Mouse (Mus musculus): ENCODE measurements around the gene Mxd3.

Gene Mxd3

DNA sequence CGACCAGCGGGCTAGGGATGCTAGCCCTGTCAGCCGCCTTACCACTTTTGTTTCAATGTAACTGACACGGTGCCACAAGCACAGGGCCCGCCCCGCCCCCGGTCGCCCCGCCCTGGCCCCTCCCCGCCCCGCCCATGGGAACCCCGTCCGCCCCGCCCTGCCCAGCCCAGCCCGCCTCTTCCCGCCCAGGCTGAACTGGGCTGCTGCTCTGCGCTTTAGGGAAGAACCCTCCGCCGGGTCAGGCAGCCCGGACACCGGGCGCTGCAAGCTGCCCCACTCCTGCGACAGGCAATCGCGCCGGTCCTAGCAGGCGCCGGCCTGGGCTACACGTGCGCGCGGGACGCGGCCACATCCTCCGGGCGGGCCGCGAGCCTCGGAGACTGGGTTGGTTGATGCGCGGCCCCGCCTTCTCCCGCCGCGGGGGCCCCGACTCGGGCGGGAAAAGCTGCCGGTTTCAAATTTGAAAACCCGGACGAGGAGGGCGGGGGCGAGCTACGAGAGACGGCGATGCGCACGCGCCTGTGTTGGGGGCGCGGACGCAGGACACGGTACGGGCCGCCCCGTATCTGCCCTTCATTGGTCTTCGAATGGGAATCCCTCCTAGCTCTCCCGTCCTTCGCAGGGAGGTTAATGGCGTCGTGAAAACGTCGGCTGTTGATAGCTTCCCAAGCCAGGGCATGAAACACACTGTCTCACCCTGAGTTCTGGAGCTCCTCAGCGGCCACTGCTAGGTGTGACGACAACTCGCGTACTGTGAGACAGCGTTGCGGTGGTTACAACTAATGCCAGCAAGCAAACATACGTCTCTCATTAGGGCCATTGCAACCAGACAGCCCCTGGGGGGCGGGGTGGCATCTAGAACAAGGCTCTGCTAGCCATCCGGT lies at the start of gene Mxd3:
Gene Mxd3, minus strand, starts transcription at position 141 of the 884 bp plus-strand sequence.
- peak; percentile 85 for DNase-seq (ENCODE audit: low spot score)

- DNase-seq (ENCODE audit: low spot score): no peak
Measured at GRCm38 (mm10) chr13:55378907-55379580, 49.4 kb upstream of the Mxd3 start.

- no peak for DNase-seq (ENCODE audit: low spot score)
Measured at GRCm38 (mm10) chr13:55375877-55376276, 46.3 kb upstream of the Mxd3 start.

DNA sequence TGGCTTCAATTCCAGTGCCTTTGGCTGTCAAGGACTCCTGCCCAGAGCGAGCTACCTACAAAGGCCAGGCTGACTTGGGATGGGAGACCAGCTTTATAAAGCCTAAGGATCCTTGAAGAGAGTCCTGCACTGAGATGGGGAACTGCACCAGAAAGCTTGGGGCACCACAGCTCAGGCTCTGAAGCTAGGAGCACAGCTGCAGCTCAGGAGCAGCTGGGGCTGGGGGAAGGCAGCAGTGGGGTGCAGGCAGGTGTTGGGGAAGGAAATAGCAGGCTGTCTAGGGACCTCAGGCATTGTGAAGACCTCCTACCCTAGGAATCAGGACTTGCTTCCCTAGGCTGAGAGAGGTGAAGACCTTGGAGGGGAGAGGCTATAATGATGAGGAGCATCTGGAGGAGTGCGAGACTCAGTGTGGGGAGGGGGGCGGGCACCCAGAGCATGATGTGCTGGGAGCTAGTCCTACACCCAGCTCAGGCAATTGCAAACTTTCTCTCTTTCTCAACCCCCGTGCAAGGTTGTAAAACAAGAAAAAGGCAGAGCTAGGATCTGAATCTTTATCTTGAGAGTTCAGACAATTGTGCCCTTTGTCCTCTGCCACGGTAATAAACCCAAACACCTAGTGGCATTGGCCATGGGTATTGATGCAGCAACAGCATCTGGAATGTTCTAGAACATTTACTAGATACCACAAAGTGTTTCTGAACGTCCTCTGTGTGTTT lies 44.7 kb upstream of the Mxd3 start:
- no peak for DNase-seq (ENCODE audit: low spot score)

GRCm38 (mm10) chr13:55371740-55372139 lies 42.1 kb upstream of the Mxd3 start:
- DNase-seq (ENCODE audit: low spot score): no peak

DNA sequence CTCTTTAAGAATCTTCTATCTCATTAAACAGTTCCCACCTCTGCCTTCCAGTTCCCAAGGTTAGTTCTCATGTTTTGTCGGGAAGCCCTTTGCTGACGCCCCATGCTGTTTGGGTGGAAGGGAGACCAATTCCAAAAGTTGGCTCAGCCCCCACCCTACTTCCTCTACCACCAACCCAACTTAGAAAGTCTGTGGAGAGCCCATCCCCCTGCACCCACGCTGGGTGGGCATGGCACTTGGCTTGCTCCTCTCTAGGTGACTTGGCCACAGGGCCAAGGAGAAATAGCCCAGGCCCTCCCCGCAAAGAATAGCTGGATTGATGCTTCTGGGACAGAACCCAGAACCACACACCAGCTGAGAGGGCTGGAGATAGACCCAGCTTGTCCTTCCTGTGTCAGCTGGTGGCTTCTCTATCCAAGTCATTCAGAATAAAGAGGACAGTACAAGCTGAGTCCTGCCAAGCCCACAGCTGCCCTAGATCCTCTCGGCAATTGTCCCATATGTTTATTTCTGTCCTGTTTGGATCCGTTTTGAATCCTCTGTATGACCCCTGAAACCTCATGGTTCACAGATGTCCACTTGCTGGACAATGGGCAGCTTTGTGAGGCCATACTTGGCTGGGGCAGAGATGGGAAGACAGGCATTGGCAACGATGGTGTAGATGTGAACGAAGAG lies 41.5 kb upstream of the Mxd3 start:
- no peak for DNase-seq (ENCODE audit: low spot score)

DNA sequence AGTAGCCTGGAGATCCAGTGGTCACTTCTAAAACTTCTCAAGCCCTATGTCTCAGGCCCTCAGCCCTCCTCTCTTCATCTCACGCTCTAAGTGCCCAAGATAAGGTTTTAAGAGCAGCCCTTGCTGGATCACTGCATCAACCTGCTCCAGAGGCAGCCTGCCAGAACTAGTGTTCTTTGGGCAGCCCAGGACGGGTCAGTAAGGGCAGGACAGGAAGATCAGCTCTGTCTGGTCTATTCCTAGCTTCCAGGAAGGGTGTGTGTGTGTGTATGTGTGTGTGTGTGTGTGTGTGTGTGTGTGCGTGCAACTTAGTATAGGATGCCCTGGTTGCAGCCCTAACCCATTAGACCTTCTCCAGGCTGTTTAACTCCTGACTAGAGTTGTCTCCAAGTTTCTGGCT lies 40.6 kb upstream of the Mxd3 start:
- no peak for DNase-seq (ENCODE audit: low spot score)

- no peak for DNase-seq (ENCODE audit: low spot score)
Measured at GRCm38 (mm10) chr13:55369531-55370114, 40.0 kb upstream of the Mxd3 start, which contains the start of gene Rgs14. Gene Rgs14, plus strand, starts transcription at chr13:55369732.

DNA sequence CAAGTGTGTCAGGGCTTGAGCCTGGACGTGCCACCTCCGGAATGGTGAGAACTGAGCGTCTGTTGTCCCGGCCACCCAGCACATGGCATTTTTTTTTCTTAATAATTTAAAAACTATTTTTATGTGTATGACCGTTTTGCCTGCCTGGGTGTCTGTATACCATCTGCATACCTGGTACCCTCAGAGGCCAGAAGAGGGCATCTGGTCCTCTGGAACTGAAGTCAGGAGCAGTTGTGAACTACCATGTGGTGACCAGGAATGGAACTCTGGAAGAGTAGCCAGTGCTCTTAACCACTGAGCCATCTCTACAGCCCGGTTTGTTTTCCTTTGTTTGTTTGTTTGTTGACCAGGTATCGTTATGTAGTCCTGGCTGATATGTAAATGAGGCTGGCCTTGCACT lies 38.8 kb upstream of the Mxd3 start:
- DNase-seq (ENCODE audit: low spot score): no peak

- DNase-seq (ENCODE audit: low spot score): peak; percentile 93
Measured at GRCm38 (mm10) chr13:55362453-55363060, 32.9 kb upstream of the Mxd3 start, which contains the start of gene Lman2. Gene Lman2, minus strand, starts transcription at chr13:55362783.

DNA sequence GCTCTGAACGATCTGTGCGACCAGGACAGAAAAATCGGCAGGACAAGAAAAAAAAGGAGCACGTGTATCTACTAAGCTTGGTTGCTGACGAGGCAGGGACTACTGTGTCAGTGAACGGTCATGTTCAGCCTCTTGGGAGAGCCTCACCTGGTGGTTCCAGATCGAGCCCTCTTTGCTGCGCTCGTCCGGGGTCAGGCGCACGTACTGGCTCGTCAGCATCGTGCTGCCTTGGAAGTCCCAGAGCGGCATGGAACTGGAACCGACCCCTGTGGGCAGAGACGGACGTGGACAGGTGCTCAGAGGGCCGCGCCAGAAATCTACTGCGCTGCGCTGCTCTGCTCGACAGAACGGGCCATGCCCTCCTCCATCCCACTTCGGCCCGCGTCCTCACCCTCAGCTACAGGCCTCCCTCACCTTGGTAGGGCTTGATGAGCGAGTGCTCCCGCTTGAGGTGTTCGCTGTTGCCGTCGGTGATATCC lies 32.4 kb upstream of the Mxd3 start:
- no peak for DNase-seq (ENCODE audit: low spot score)

GRCm38 (mm10) chr13:55361145-55361544 lies 31.5 kb upstream of the Mxd3 start:
- DNase-seq (ENCODE audit: low spot score): no peak

DNA sequence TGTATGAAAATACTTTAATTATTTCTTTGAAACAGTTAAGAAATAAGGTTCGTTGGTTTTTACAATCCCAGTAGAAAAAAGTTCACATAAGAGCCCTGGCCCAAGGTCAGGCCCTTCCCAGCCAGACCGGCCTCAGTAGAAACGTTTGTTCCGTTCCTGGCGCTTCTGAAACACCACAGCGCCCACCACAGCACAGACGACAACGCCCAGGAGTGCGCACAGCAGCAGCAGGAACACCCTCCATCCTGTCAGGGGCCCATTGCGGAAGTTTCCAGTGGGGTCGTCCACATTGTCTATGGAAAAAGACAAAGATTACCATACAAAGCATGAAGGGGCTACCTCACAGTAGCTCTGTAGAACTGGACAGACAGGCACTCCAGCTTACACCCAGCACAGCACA lies 17.1 kb upstream of the Mxd3 start:
- no peak for DNase-seq (ENCODE audit: low spot score)

GRCm38 (mm10) chr13:55344286-55344685 lies 14.7 kb upstream of the Mxd3 start:
- DNase-seq (ENCODE audit: low spot score): no peak

- DNase-seq (ENCODE audit: low spot score): no peak
Measured at GRCm38 (mm10) chr13:55342469-55342868, 12.8 kb upstream of the Mxd3 start.

- no peak for DNase-seq (ENCODE audit: low spot score)
Measured at GRCm38 (mm10) chr13:55339259-55339658, 9.6 kb upstream of the Mxd3 start.

- no peak for DNase-seq (ENCODE audit: low spot score)
Measured at GRCm38 (mm10) chr13:55338131-55339054, 8.8 kb upstream of the Mxd3 start.

GRCm38 (mm10) chr13:55337341-55337975 lies 7.8 kb upstream of the Mxd3 start:
- DNase-seq (ENCODE audit: low spot score): no peak

DNA sequence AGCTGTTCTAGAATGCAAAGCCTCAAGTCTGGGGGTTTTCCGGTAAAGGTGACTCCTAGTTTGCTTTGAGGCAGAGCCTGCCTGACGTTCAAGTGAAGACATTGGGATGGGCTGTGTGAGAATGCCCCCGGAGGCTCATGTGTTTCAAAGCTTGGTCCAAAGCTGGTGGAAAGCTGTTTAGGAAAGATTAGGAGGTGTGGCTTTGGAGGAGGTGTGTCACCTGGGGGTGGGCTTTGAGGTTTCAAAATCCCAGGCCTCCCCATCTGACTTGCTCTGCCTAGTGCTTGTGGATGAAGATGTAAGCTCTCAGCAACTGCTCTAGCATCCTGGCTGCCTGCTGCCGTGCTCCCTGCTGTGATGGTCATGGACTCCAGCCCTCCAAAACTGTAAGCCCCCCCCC lies 6.1 kb upstream of the Mxd3 start:
- no peak for DNase-seq (ENCODE audit: low spot score)

All from ovary, postnatal 36 days (tissue).